Mouse (Mus musculus): ENCODE data around the gene Mmel1.

DNA sequence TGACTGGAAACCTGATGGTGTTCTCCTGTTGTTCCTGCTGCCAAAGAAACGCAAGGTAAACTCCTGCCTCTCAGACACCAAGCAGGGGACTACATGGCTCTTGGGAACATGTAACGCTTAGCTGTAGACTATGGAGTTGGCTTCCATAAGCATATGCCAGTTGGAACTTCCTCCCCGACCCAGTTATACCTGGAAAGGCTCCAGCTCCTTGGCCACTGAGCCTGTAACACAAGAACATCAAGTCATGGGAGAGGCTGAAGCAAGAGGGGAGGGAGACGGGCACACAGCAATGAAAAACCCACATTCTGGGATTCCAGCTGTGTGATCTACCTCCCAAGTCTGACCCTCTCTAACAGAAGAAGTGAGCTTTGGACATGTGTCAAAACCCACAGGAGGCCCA is 52.9 kb downstream of the Mmel1 start:
- TF ChIP-seq CTCF (IDR thresholded peaks at IDR 0.05; ENCODE audit: insufficient read depth, low read length), result no peak
- TF ChIP-seq POLR2A (IDR thresholded peaks at IDR 0.05; ENCODE audit: borderline replicate concordance, extremely low read depth, low read depth, low read length), result no peak
